Mouse (Mus musculus) liver, adult 2 months (tissue): Measurements from ENCODE around the gene Catip.

Experiments used
- CTCF ChIP-seq: fragments of 200-500 bp; IDR thresholded peaks from 2 replicates; pipeline ENCODE4 v1.5.1; 2011; ENCODE audit warnings: low read depth, low read length, control low read depth
- POLR2A ChIP-seq: fragments of 200-500 bp; IDR thresholded peaks from 2 replicates; pipeline ENCODE4 v1.6.1; 2011; ENCODE audit warnings: low read length, control low read depth; ENCODE audit not compliant: insufficient read depth; ENCODE audit errors: extremely low read depth

DNA sequence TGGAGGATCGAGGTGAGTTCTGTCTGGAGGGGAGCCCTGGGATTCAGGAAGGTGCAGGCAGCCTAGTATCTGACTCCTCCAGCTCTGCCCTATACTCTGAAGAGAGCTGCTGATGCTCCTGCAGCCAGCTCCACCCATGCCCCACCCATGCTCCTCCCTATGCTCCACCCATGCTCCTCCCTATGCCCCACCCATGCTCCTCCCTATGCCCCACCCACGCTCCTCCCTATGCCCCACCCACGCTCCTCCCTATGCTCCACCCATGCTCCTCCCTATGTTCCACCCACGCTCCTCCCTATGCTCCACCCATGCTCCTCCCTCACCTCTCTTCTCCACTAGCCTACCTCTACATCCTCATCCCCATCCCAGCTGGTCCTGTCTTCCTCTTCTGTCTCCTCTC lies 53.2 kb downstream of the Catip start:
- no peak for TF ChIP-seq CTCF
- TF ChIP-seq POLR2A = no peak
